Mouse (Mus musculus) lung, postnatal 25 days (tissue): ENCODE data around the gene Gfpt1.
"Not testable (repeated sequence)": the region's sequence is repeated elsewhere in the genome, so short reads cannot be mapped to it uniquely, and the experiment has no call there.

Experiments used
- DNase-seq: peaks from one replicate; pipeline ENCODE4 v3.0.0; 2022; ENCODE audit warnings: low spot score

Gfpt1 gene

GRCm38 (mm10) chr6:87042004-87042336 lies 676 bp upstream of the Gfpt1 start:
- DNase-seq: no peak

GRCm38 (mm10) chr6:87043131-87043516 lies 478 bp downstream of the Gfpt1 start:
- DNase-seq: no peak

GRCm38 (mm10) chr6:87044895-87045294 lies 2.2 kb downstream of the Gfpt1 start:
- no peak for DNase-seq

GRCm38 (mm10) chr6:87045507-87045906 lies 2.9 kb downstream of the Gfpt1 start:
- DNase-seq: no peak

- not testable (repeated sequence) for DNase-seq
Measured at GRCm38 (mm10) chr6:87048712-87049111, 6.1 kb downstream of the Gfpt1 start.

- no peak for DNase-seq
Measured at GRCm38 (mm10) chr6:87051886-87052425, 9.3 kb downstream of the Gfpt1 start.

- no peak for DNase-seq
Measured at GRCm38 (mm10) chr6:87054193-87054592, 11.5 kb downstream of the Gfpt1 start.

GRCm38 (mm10) chr6:87059754-87060153 lies 17.1 kb downstream of the Gfpt1 start:
- no peak for DNase-seq

GRCm38 (mm10) chr6:87063586-87063985 lies 20.9 kb downstream of the Gfpt1 start:
- no peak for DNase-seq

GRCm38 (mm10) chr6:87068209-87068608 lies 25.6 kb downstream of the Gfpt1 start:
- DNase-seq: no peak

- DNase-seq: peak; percentile 47
Measured at GRCm38 (mm10) chr6:87069195-87069900, 26.7 kb downstream of the Gfpt1 start.

- DNase-seq: no peak
Measured at GRCm38 (mm10) chr6:87070641-87071040, 28.0 kb downstream of the Gfpt1 start.

- no peak for DNase-seq
Measured at GRCm38 (mm10) chr6:87072759-87073158, 30.1 kb downstream of the Gfpt1 start.

GRCm38 (mm10) chr6:87075092-87075685 lies 32.5 kb downstream of the Gfpt1 start:
- DNase-seq: no peak

GRCm38 (mm10) chr6:87079457-87079856 lies 36.8 kb downstream of the Gfpt1 start:
- no peak for DNase-seq

GRCm38 (mm10) chr6:87085026-87085425 lies 42.4 kb downstream of the Gfpt1 start:
- peak; percentile 24 for DNase-seq

- no peak for DNase-seq
Measured at GRCm38 (mm10) chr6:87088356-87088755, 45.7 kb downstream of the Gfpt1 start.

- DNase-seq: no peak
Measured at GRCm38 (mm10) chr6:87090877-87091276, 48.2 kb downstream of the Gfpt1 start.

- DNase-seq: no peak
Measured at GRCm38 (mm10) chr6:87092476-87092875, 49.8 kb downstream of the Gfpt1 start.

- not testable (repeated sequence) for DNase-seq
Measured at GRCm38 (mm10) chr6:87093631-87094030, 51.0 kb downstream of the Gfpt1 start.

GRCm38 (mm10) chr6:87099261-87099660 lies 56.6 kb downstream of the Gfpt1 start:
- no peak for DNase-seq

GRCm38 (mm10) chr6:87099671-87100296 lies 57.1 kb downstream of the Gfpt1 start:
- DNase-seq: peak; percentile 64
